Mouse (Mus musculus): ENCODE results near the gene Pygo1.

Gene Pygo1

GRCm38 (mm10) chr9:72911381-72911780 is 14.1 kb upstream of the Pygo1 start:
- POLR2A ChIA-PET, result interaction anchor here in 2 of 4 experiments (0.7 to 6.3 kb wide), 10 partner anchors 10 to 271 kb away, joined by 3 to 53 read pairs (median 4); partner anchors contain the start of genes Pygo1 (in 2 of the 2), Gm44503 (in 1 of the 2) and Nedd4 (in 1 of the 2)
- CTCF ChIA-PET, result interaction anchor here in 2 of 4 experiments (0.6 to 1.8 kb wide), 3 partner anchors 8 to 28 kb away, joined by 4 to 7 read pairs (median 6); partner anchors contain the start of gene Pygo1 (in 1 of the 2)

- POLR2A ChIA-PET, result interaction anchor here in 3 of 4 experiments (0.5 to 6.3 kb wide), 15 partner anchors 9 to 1135 kb away, joined by 3 to 53 read pairs (median 3); partner anchors contain the start of genes Pygo1 (in 2 of the 3) and Prtg (in 1 of the 3)
- CTCF ChIA-PET, result interaction anchor here in 3 of 4 experiments (0.5 to 1.5 kb wide), 6 partner anchors 15 to 132 kb away, joined by 3 to 6 read pairs (median 4); no protein-coding TSS in a partner anchor
Observed at GRCm38 (mm10) chr9:72913551-72913950, 11.9 kb upstream of the Pygo1 start.

- CTCF ChIA-PET, result interaction anchor here in 2 of 4 experiments (0.6 to 1.2 kb wide), 3 partner anchors 21 to 40 kb away, joined by 3 to 6 read pairs (median 4); no protein-coding TSS in a partner anchor
Observed at GRCm38 (mm10) chr9:72915728-72916127, 9.7 kb upstream of the Pygo1 start.

GRCm38 (mm10) chr9:72923068-72923467 is 2.4 kb upstream of the Pygo1 start:
- ChIA-PET CTCF (interaction anchor here in 1 of 4 experiments (1.3 kb wide), 1 partner anchor 28 kb away, joined by 4 read pairs; no protein-coding TSS in a partner anchor), POLR2A (interaction anchor here in 2 of 4 experiments (0.6 to 8.0 kb wide), 4 partner anchors 10 to 97 kb away, joined by 3 to 53 read pairs (median 4); no protein-coding TSS in a partner anchor)

More at GRCm38 (mm10) chr9:72915728-72916127, 9.7 kb upstream of the Pygo1 start:
- POLR2A ChIA-PET, result interaction anchor here in 2 of 4 experiments (0.6 to 6.3 kb wide), 5 partner anchors 9 to 149 kb away, joined by 3 to 53 read pairs (median 5); partner anchors contain the start of gene Pygo1 (in 2 of the 2)

GRCm38 (mm10) chr9:72925935-72926258 is 452 bp downstream of the Pygo1 start:
- CTCF ChIA-PET, result no interaction called here
- POLR2A ChIA-PET, result interaction anchor here in 3 of 4 experiments (0.6 to 8.0 kb wide), 9 partner anchors 9 to 476 kb away, joined by 3 to 53 read pairs (median 4); no protein-coding TSS in a partner anchor

GRCm38 (mm10) chr9:72931166-72931790 is 5.8 kb downstream of the Pygo1 start:
- ChIA-PET POLR2A (no interaction called here), CTCF (no interaction called here)

- POLR2A ChIA-PET, result interaction anchor here in 1 of 4 experiments (0.7 to 1.8 kb wide), 3 partner anchors 9 to 169 kb away, joined by 3 to 4 read pairs (median 3); no protein-coding TSS in a partner anchor
- CTCF ChIA-PET, result interaction anchor here (0.6 to 1.6 kb wide), 18 partner anchors 8 to 404 kb away, joined by 3 to 10 read pairs (median 3); no protein-coding TSS in a partner anchor
Observed at GRCm38 (mm10) chr9:72935309-72935708, 9.9 kb downstream of the Pygo1 start.

GRCm38 (mm10) chr9:72936301-72936700 is 10.9 kb downstream of the Pygo1 start:
- ChIA-PET POLR2A (interaction anchor here in 1 of 4 experiments (0.6 to 1.5 kb wide), 2 partner anchors 12 to 170 kb away, joined by 3 read pairs; no protein-coding TSS in a partner anchor), CTCF (interaction anchor here (0.6 to 1.6 kb wide), 10 partner anchors 8 to 170 kb away, joined by 3 to 7 read pairs (median 4); no protein-coding TSS in a partner anchor)

GRCm38 (mm10) chr9:72943424-72943823 is 18.0 kb downstream of the Pygo1 start:
- POLR2A ChIA-PET, result interaction anchor here in 3 of 4 experiments (0.6 to 1.5 kb wide), 10 partner anchors 12 to 654 kb away, joined by 3 to 8 read pairs (median 4); partner anchors contain the start of genes Dyx1c1 (in 2 of the 3), Gm44503 (in 2 of the 3), Gm20509 (in 1 of the 3) and Pygo1 (in 1 of the 3)
- CTCF ChIA-PET, result interaction anchor here (0.6 to 4.2 kb wide), 24 partner anchors 8 to 383 kb away, joined by 3 to 45 read pairs (median 4); partner anchors contain the start of genes Dyx1c1 (in 1 of the 4) and Gm44503 (in 1 of the 4)

GRCm38 (mm10) chr9:72944286-72944685 is 18.8 kb downstream of the Pygo1 start:
- CTCF ChIA-PET, result interaction anchor here in 3 of 4 experiments (0.6 to 4.2 kb wide), 19 partner anchors 9 to 210 kb away, joined by 3 to 45 read pairs (median 4); partner anchors contain the start of genes Dyx1c1 (in 1 of the 3) and Gm44503 (in 1 of the 3)
- POLR2A ChIA-PET, result interaction anchor here in 3 of 4 experiments (0.6 to 1.5 kb wide), 7 partner anchors 11 to 655 kb away, joined by 3 to 8 read pairs (median 3); partner anchors contain the start of genes Dyx1c1 (in 2 of the 3) and Gm44503 (in 2 of the 3)

- ChIA-PET CTCF (interaction anchor here in 1 of 4 experiments (4.2 kb wide), 1 partner anchor 8 kb away, joined by 45 read pairs; no protein-coding TSS in a partner anchor), POLR2A (interaction anchor here in 1 of 4 experiments (0.9 to 2.7 kb wide), 3 partner anchors 9 to 167 kb away, joined by 3 to 13 read pairs (median 3); partner anchors contain the start of genes Dyx1c1, Gm44503 and Rsl24d1)
Observed at GRCm38 (mm10) chr9:72947010-72947409, 21.6 kb downstream of the Pygo1 start.

- CTCF ChIA-PET, result interaction anchor here in 1 of 4 experiments (0.6 kb wide), 1 partner anchor 1101 kb away, joined by 4 read pairs; no protein-coding TSS in a partner anchor
- POLR2A ChIA-PET, result interaction anchor here in 1 of 4 experiments (0.6 to 2.7 kb wide), 2 partner anchors 9 to 12 kb away, joined by 3 to 13 read pairs; partner anchors contain the start of genes Dyx1c1 and Gm44503
Observed at GRCm38 (mm10) chr9:72949572-72949971, 24.1 kb downstream of the Pygo1 start.

GRCm38 (mm10) chr9:72954746-72955145 is 29.3 kb downstream of the Pygo1 start:
- POLR2A ChIA-PET, result interaction anchor here in 2 of 4 experiments (0.7 to 1.9 kb wide), 3 partner anchors 11 to 506 kb away, joined by 3 to 8 read pairs (median 3); no protein-coding TSS in a partner anchor
- CTCF ChIA-PET, result interaction anchor here (0.5 to 2.0 kb wide), 29 partner anchors 9 to 188 kb away, joined by 3 to 45 read pairs (median 3); partner anchors contain the start of genes Ccpg1 (in 2 of the 4), Ccpg1os (in 2 of the 4), Prtg (in 1 of the 4) and Pygo1 (in 1 of the 4)

- ChIA-PET POLR2A (interaction anchor here in 3 of 4 experiments (0.7 to 1.9 kb wide), 16 partner anchors 8 to 507 kb away, joined by 3 to 8 read pairs (median 3); partner anchors contain the start of genes Ccpg1 (in 1 of the 3), Ccpg1os (in 1 of the 3) and Nedd4 (in 1 of the 3)), CTCF (interaction anchor here (0.5 to 4.2 kb wide), 66 partner anchors 8 to 1309 kb away, joined by 3 to 45 read pairs (median 4); partner anchors contain the start of genes Ccpg1 (in 1 of the 4), Ccpg1os (in 1 of the 4), Prtg (in 1 of the 4) and Rab27a (in 1 of the 4))
Observed at GRCm38 (mm10) chr9:72955546-72955945, 30.1 kb downstream of the Pygo1 start.

GRCm38 (mm10) chr9:72958521-72959450 is 33.3 kb downstream of the Pygo1 start, which contains the start of the genes Dyx1c1 and Gm44503:
Gene Dyx1c1, plus strand, starts transcription at chr9:72958785.
Gene Gm44503, plus strand, starts transcription at chr9:72958852.
- CTCF ChIA-PET, result interaction anchor here (0.6 to 4.2 kb wide), 23 partner anchors 8 to 225 kb away, joined by 3 to 15 read pairs (median 4); partner anchors contain the start of gene Pigb (in 1 of the 4)
- POLR2A ChIA-PET, result interaction anchor here (0.5 to 2.3 kb wide), 26 partner anchors 8 to 427 kb away, joined by 3 to 13 read pairs (median 3); partner anchors contain the start of genes Pigb (in 1 of the 4), Rfx7 (in 1 of the 4) and Rsl24d1 (in 1 of the 4)

GRCm38 (mm10) chr9:72961346-72961745 is 35.9 kb downstream of the Pygo1 start:
- POLR2A ChIA-PET, result interaction anchor here in 2 of 4 experiments (1.1 to 1.7 kb wide), 6 partner anchors 24 to 430 kb away, joined by 3 to 5 read pairs (median 4); partner anchors contain the start of genes Ccpg1 (in 1 of the 2) and Ccpg1os (in 1 of the 2)
- CTCF ChIA-PET, result interaction anchor here in 2 of 4 experiments (0.7 to 1.3 kb wide), 2 partner anchors 123 to 273 kb away, joined by 3 to 7 read pairs; no protein-coding TSS in a partner anchor

Measured in embryonic stem cell, embryonic (primary cell).